Mouse (Mus musculus): ENCODE data around the gene Hoxb3. TPM values are rescaled to one million over a fixed set of nuclear protein-coding genes. Genes with fewer than 3 reads are reported as not detected.

Gene Hoxb3
- total and polyA plus RNA-seq, 2 experiments from 2014 or later = 9.2 TPM; not detected in 1

DNA sequence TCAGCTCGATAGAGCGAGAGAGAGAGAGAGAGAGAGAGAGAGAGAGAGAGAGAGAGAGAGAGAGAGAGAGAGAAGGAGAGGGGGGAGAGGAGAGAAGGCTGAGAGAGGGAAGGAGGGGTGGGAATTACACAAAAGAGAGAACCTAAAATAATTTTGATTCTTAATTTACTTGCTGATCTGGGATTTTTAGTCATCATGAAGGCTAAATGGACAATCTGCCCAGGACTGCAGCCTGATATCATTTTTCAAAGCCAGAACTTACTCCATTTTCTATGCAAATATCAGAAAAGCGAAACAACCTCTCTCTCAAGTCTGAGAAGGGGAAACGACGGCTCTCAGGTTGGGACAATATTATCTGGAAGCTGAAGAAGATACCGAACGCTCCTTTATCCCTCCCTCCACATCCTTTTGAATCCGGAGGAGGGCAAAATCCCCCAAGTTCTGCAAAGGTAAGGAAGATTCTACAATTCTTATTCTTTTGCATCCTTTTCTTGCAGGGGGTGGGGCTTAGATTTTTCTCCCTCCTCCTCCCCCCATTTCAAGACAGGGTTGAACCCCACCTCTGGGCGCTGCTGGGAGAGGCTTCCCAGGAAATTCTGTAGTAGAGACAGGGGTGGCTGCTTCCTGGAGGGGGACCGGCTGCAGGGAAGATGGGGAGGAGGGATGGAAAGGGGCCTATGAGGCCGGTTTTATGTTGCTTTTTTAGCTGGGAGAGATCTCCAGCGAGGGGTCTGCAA is 30.4 kb upstream of the Hoxb3 start:
- Histone ChIP-seq H3K4me3 (ENCODE audit: low read depth, low read length) (no peak overlapping the region), H3K27me3 (ENCODE audit: insufficient read depth, low read length) (peaks cover 89% of the 10 kb centered on the region), H3K4me1 (ENCODE audit: insufficient read depth, low read length) (no peaks in the 10 kb centered on the region), H3K9ac (replicated peaks; ENCODE audit: low read length, poor library complexity, severe bottlenecking) (no peak overlapping the region), H3K36me3 (ENCODE audit: insufficient read depth, low read length) (no peaks in the 10 kb centered on the region), H3K9me3 (ENCODE audit: low read length) (no peaks in the 10 kb centered on the region), H3K27ac (ENCODE audit: low read depth, low read length) (no peak overlapping the region), H3K4me2 (ENCODE audit: low read depth, low read length, poor library complexity, severe bottlenecking) (no peak overlapping the region)
- under 1% methylated on average over 12 of the region's 12 CpGs for WGBS
- DNase-seq (ENCODE audit: low spot score) (no peak), ATAC-seq (ENCODE audit: low FRiP score) (no peak)
- no peak for TF ChIP-seq CTCF (IDR thresholded peaks at IDR 0.05)

DNA sequence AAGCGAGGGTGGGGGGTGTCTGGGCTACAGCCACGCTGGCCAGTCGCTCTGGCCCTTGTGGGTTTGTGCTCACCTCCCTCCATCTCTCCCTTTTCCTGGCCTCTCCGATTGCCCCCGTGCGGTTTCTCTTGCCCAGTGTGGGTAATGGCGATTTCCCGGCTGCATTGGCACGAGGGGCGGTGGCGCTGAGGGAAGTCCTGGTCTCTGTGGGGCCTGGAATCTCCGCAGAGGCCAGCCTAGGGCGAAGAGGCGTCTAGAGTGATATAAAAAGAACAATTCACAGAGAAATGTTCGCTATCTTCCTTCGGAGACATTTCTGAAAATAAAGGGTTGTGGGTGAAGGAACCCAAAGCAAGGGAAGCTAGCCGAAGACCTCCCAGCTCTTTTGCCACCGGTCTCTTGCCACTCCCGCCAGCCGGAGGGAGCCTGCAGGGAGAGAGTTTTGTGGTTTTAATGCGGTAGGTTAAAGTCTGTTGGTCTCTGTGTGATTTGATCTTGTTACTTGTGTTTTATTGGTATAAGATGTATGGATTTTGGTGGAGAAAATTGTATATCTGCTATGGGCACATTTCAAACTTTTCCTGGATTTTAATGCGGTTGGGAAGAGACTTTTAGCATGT is 29.7 kb upstream of the Hoxb3 start:
- ATAC-seq (ENCODE audit: low FRiP score) = no peak
- no peaks in the 10 kb centered on the region for H3K9me3 ChIP-seq (ENCODE audit: low read length)
- no peak for TF ChIP-seq CTCF (IDR thresholded peaks at IDR 0.05)
- no peaks in the 10 kb centered on the region for H3K36me3 ChIP-seq (ENCODE audit: insufficient read depth, low read length)
- WGBS = 2% methylated on average over 22 of the region's 22 CpGs
- H3K4me2 ChIP-seq (ENCODE audit: low read depth, low read length, poor library complexity, severe bottlenecking) = no peak overlapping the region
- no peak overlapping the region for H3K27ac ChIP-seq (ENCODE audit: low read depth, low read length)
- no peak overlapping the region for H3K9ac ChIP-seq (replicated peaks; ENCODE audit: low read length, poor library complexity, severe bottlenecking)
- H3K4me3 ChIP-seq (ENCODE audit: low read depth, low read length) = no peak overlapping the region
- H3K4me1 ChIP-seq (ENCODE audit: insufficient read depth, low read length) = no peaks in the 10 kb centered on the region
- DNase-seq (ENCODE audit: low spot score) = no peak
- H3K27me3 ChIP-seq (ENCODE audit: insufficient read depth, low read length) = peaks cover 87% of the 10 kb centered on the region

GRCm38 (mm10) chr11:96294245-96295091 is 28.7 kb upstream of the Hoxb3 start:
- Histone ChIP-seq H3K27ac (ENCODE audit: low read depth, low read length) (no peak overlapping the region), H3K4me3 (ENCODE audit: low read depth, low read length) (no peak overlapping the region), H3K4me1 (ENCODE audit: insufficient read depth, low read length) (no peaks in the 10 kb centered on the region), H3K4me2 (ENCODE audit: low read depth, low read length, poor library complexity, severe bottlenecking) (no peak overlapping the region), H3K36me3 (ENCODE audit: insufficient read depth, low read length) (no peaks in the 10 kb centered on the region), H3K9me3 (ENCODE audit: low read length) (no peaks in the 10 kb centered on the region), H3K9ac (replicated peaks; ENCODE audit: low read length, poor library complexity, severe bottlenecking) (no peak overlapping the region), H3K27me3 (ENCODE audit: insufficient read depth, low read length) (peaks cover 88% of the 10 kb centered on the region)
- WGBS = under 1% methylated on average over 32 of the region's 32 CpGs
- peak; percentile 81 for TF ChIP-seq CTCF (IDR thresholded peaks at IDR 0.05)
- ATAC-seq (ENCODE audit: low FRiP score) (no peak), DNase-seq (ENCODE audit: low spot score) (peak; percentile 71)

- H3K9me3 ChIP-seq (ENCODE audit: low read length) = no peaks in the 10 kb centered on the region
- H3K4me2 ChIP-seq (ENCODE audit: low read depth, low read length, poor library complexity, severe bottlenecking) = no peak overlapping the region
- no peak for DNase-seq (ENCODE audit: low spot score)
- no peak for ATAC-seq (ENCODE audit: low FRiP score)
- H3K9ac ChIP-seq (replicated peaks; ENCODE audit: low read length, poor library complexity, severe bottlenecking) = no peak overlapping the region
- no peak overlapping the region for H3K27ac ChIP-seq (ENCODE audit: low read depth, low read length)
- no peak for TF ChIP-seq CTCF (IDR thresholded peaks at IDR 0.05)
- H3K36me3 ChIP-seq (ENCODE audit: insufficient read depth, low read length) = no peaks in the 10 kb centered on the region
- H3K4me1 ChIP-seq (ENCODE audit: insufficient read depth, low read length) = no peaks in the 10 kb centered on the region
- 3% methylated on average over 30 of the region's 30 CpGs for WGBS
- peaks cover 92% of the 10 kb centered on the region for H3K27me3 ChIP-seq (ENCODE audit: insufficient read depth, low read length)
- H3K4me3 ChIP-seq (ENCODE audit: low read depth, low read length) = no peak overlapping the region
Observed at GRCm38 (mm10) chr11:96295092-96295835, 27.9 kb upstream of the Hoxb3 start.

GRCm38 (mm10) chr11:96296997-96297396 is 26.1 kb upstream of the Hoxb3 start:
- Histone ChIP-seq H3K4me2 (ENCODE audit: low read depth, low read length, poor library complexity, severe bottlenecking) (no peak overlapping the region), H3K27me3 (ENCODE audit: insufficient read depth, low read length) (peaks cover 93% of the 10 kb centered on the region), H3K4me1 (ENCODE audit: insufficient read depth, low read length) (no peaks in the 10 kb centered on the region), H3K4me3 (ENCODE audit: low read depth, low read length) (no peak overlapping the region), H3K36me3 (ENCODE audit: insufficient read depth, low read length) (no peaks in the 10 kb centered on the region), H3K9ac (replicated peaks; ENCODE audit: low read length, poor library complexity, severe bottlenecking) (no peak overlapping the region), H3K9me3 (ENCODE audit: low read length) (no peaks in the 10 kb centered on the region), H3K27ac (ENCODE audit: low read depth, low read length) (no peak overlapping the region)
- DNase-seq (ENCODE audit: low spot score) (no peak), ATAC-seq (ENCODE audit: low FRiP score) (no peak)
- WGBS = 0% methylated on average over 2 of the region's 2 CpGs
- TF ChIP-seq CTCF (IDR thresholded peaks at IDR 0.05) = no peak

Measured in midbrain, postnatal 0 days (tissue).